Mouse (Mus musculus) liver, embryonic 12.5 days (tissue): ENCODE results near the gene Srsf12. TPM values are rescaled to one million over a fixed set of nuclear protein-coding genes. Genes with fewer than 3 reads are reported as not detected.

Experiments
- polyA plus RNA-seq: library from polyadenylated mRNA; unstranded; fragments of >200 nt; fragmentation: Nextera tagmentation; extraction: Ambion mirVana; gene quantifications from 2 replicates; pipeline ENCODE4 v1.2.1, GENCODE M21; 2016

The Srsf12 gene
- polyA plus RNA-seq, 1 experiment from 2014 or later, result 0.37 TPM

Other genes starting within 250 kb of the Srsf12 start
- 4.0 and 4.3 TPM in 2 replicates for gene Rragd, start 226.0 kb upstream of the Srsf12 start, polyA plus RNA-seq
- gene Ube2j1, start 177.6 kb upstream of the Srsf12 start, polyA plus RNA-seq, result 34.2 and 36.0 TPM in 2 replicates
- gene Gabrr2, start 146.0 kb upstream of the Srsf12 start, polyA plus RNA-seq, result not detected in 2 replicates
- 0.05 TPM in 1 of 2 replicates, not detected in the other for gene Gabrr1, start 76.5 kb upstream of the Srsf12 start, polyA plus RNA-seq
- gene Pm20d2, start 19.3 kb upstream of the Srsf12 start, polyA plus RNA-seq, result 0.49 and 0.60 TPM in 2 replicates
- gene Pnrc1, start 81.2 kb downstream of the Srsf12 start, polyA plus RNA-seq, result 42.6 and 49.5 TPM in 2 replicates
- 22.7 and 23.6 TPM in 2 replicates for gene Rngtt, start 101.3 kb downstream of the Srsf12 start, polyA plus RNA-seq